Mouse (Mus musculus): ENCODE results near the gene Nisch. TPM values are rescaled to one million over a fixed set of nuclear protein-coding genes. Genes with fewer than 3 reads are reported as not detected.

Gene Nisch
- polyA plus RNA-seq, 1 experiment from 2014 or later, result 298 TPM

- 0 out of 2 replicates have a peak overlapping the region, but pooled peaks have one; percentile 12 for H3K27ac ChIP-seq
- H3K9ac ChIP-seq, result no peak overlapping the region
- no peak overlapping the region for H3K4me3 ChIP-seq
- peaks cover 12% of the 10 kb centered on the region; the same call in 1 of the 2 replicates for H3K4me1 ChIP-seq
- H3K9me3 ChIP-seq (replicated peaks), result no peaks in the 10 kb centered on the region
- WGBS, result 74% methylated on average over 16 of the region's 16 CpGs
- no peak overlapping the region for H3K4me2 ChIP-seq
- no peaks in the 10 kb centered on the region for H3K27me3 ChIP-seq
- no peak for ATAC-seq
- peaks cover 84% of the 10 kb centered on the region for H3K36me3 ChIP-seq (ENCODE audit: poor library complexity, severe bottlenecking)
Measured at GRCm38 (mm10) chr14:31197547-31198516, 18.9 kb downstream of the Nisch start.

DNA sequence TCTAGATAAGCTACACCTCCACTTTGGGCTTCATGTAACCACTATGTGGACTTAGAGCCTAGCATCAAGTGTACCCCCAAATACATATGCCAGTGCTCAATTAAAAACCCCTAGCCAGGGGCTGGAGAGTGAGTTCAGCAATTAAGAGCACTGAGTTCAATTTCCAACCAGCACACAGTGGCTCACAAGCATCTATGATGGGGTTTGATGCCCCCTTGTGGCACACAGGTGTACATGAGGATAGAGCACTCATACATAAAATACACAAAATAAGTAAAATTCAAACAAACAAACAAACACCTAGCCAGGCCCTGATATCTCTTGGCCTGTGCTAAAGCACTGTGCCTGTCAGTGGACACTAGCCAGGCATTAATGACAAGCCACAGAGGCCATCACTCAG lies 20.8 kb downstream of the Nisch start:
- H3K4me2 ChIP-seq, result no peak overlapping the region
- peaks cover 84% of the 10 kb centered on the region for H3K36me3 ChIP-seq (ENCODE audit: poor library complexity, severe bottlenecking)
- H3K9ac ChIP-seq, result no peak overlapping the region
- no peak overlapping the region for H3K27ac ChIP-seq
- ATAC-seq, result no peak
- H3K9me3 ChIP-seq (replicated peaks), result no peaks in the 10 kb centered on the region
- no peak overlapping the region for H3K4me3 ChIP-seq
- H3K27me3 ChIP-seq, result no peaks in the 10 kb centered on the region
- H3K4me1 ChIP-seq, result peaks cover 12% of the 10 kb centered on the region; the same call in 1 of the 2 replicates

- Histone ChIP-seq H3K27me3 (no peaks in the 10 kb centered on the region), H3K9ac (no peak overlapping the region), H3K9me3 (replicated peaks) (no peaks in the 10 kb centered on the region), H3K36me3 (ENCODE audit: poor library complexity, severe bottlenecking) (peaks cover 84% of the 10 kb centered on the region), H3K27ac (no peak overlapping the region), H3K4me1 (peaks cover 12% of the 10 kb centered on the region; the same call in 1 of the 2 replicates), H3K4me2 (no peak overlapping the region), H3K4me3 (no peak overlapping the region)
- no peak for ATAC-seq
- WGBS, result 98% methylated on average over 4 of the region's 4 CpGs
Measured at GRCm38 (mm10) chr14:31195521-31195920, 21.2 kb downstream of the Nisch start.

- WGBS, result 88% methylated on average over 14 of the region's 14 CpGs
- Histone ChIP-seq H3K9me3 (replicated peaks) (no peaks in the 10 kb centered on the region), H3K27me3 (no peaks in the 10 kb centered on the region), H3K36me3 (ENCODE audit: poor library complexity, severe bottlenecking) (peaks cover 84% of the 10 kb centered on the region), H3K4me1 (peaks cover 12% of the 10 kb centered on the region; the same call in 1 of the 2 replicates), H3K9ac (no peak overlapping the region), H3K4me2 (no peak overlapping the region), H3K4me3 (no peak overlapping the region), H3K27ac (no peak overlapping the region)
- ATAC-seq, result no peak
Measured at GRCm38 (mm10) chr14:31194891-31195513, 21.7 kb downstream of the Nisch start.

DNA sequence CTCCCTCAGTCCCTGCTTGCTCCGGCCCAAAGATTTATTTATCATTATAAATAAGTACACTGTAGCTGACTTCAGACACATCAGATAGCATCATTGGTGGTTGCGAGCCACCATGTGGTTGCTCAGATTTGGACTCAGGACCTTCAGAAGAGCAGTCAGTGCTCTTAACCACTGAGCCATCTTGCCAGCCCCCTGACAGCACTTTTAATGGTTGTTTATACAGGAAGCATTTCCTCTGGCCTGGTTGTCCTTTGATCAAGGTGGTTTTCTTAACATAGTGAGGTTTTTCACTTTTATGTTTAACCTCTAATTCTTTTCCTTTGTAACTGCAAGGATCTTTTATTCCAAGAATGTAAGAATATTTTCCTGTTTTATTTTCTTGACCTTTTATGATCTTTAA lies 22.3 kb downstream of the Nisch start:
- Histone ChIP-seq H3K27me3 (no peaks in the 10 kb centered on the region), H3K4me1 (peaks cover 12% of the 10 kb centered on the region; the same call in 1 of the 2 replicates), H3K27ac (no peak overlapping the region), H3K36me3 (ENCODE audit: poor library complexity, severe bottlenecking) (peaks cover 84% of the 10 kb centered on the region), H3K4me2 (no peak overlapping the region), H3K9me3 (replicated peaks) (no peaks in the 10 kb centered on the region), H3K4me3 (no peak overlapping the region), H3K9ac (no peak overlapping the region)
- 98% methylated on average over 2 of the region's 2 CpGs for WGBS
- ATAC-seq, result no peak

- Histone ChIP-seq H3K9me3 (replicated peaks) (no peaks in the 10 kb centered on the region), H3K4me2 (no peak overlapping the region), H3K4me3 (no peak overlapping the region), H3K36me3 (ENCODE audit: poor library complexity, severe bottlenecking) (peaks cover 84% of the 10 kb centered on the region), H3K27ac (no peak overlapping the region; the same call in 1 of the 2 replicates), H3K9ac (no peak overlapping the region), H3K4me1 (peaks cover 12% of the 10 kb centered on the region; the same call in 1 of the 2 replicates), H3K27me3 (no peaks in the 10 kb centered on the region)
- no peak for ATAC-seq
- WGBS, result 75% methylated on average over 7 of the region's 7 CpGs
Measured at GRCm38 (mm10) chr14:31193791-31194190, 23.0 kb downstream of the Nisch start.

GRCm38 (mm10) chr14:31191936-31192335 lies 24.8 kb downstream of the Nisch start:
- Histone ChIP-seq H3K9me3 (replicated peaks) (no peaks in the 10 kb centered on the region), H3K4me2 (no peak overlapping the region), H3K36me3 (ENCODE audit: poor library complexity, severe bottlenecking) (peaks cover 87% of the 10 kb centered on the region), H3K9ac (no peak overlapping the region), H3K4me3 (no peak overlapping the region), H3K27ac (no peak overlapping the region), H3K4me1 (0 out of 2 replicates have a peak, but pooled peaks cover 3% of the 10 kb centered on the region), H3K27me3 (no peaks in the 10 kb centered on the region)
- WGBS, result 79% methylated on average over 2 of the region's 2 CpGs
- ATAC-seq, result no peak

DNA sequence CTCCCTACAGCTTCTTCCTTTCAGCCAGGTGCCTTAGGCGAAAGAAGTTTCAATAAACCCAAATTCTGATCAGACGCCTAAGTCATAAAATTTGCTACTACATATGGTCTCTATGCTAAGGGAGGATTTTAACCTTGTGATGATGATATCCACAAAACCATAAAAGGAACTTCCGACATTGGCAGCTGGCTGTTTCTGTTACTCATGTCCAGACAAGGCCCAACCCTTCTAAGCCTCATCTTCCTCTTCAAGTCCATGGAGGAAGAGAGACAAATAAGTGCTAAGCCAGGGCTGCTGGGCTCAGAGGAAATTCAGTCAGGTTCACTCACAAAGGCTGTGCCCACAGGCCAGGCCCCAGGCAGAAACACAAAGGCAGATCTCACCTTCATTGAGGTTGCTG lies 27.4 kb downstream of the Nisch start:
- H3K4me3 ChIP-seq, result no peak overlapping the region
- no peaks in the 10 kb centered on the region for H3K9me3 ChIP-seq (replicated peaks)
- H3K9ac ChIP-seq, result no peak overlapping the region
- ATAC-seq, result no peak
- 94% methylated on average over 3 of the region's 3 CpGs for WGBS
- H3K27ac ChIP-seq, result no peak overlapping the region
- H3K4me2 ChIP-seq, result no peak overlapping the region
- peaks cover 100% of the 10 kb centered on the region for H3K36me3 ChIP-seq (ENCODE audit: poor library complexity, severe bottlenecking)
- H3K27me3 ChIP-seq, result no peaks in the 10 kb centered on the region
- H3K4me1 ChIP-seq, result no peaks in the 10 kb centered on the region

GRCm38 (mm10) chr14:31188771-31189181 lies 28.0 kb downstream of the Nisch start:
- no peak overlapping the region for H3K4me2 ChIP-seq
- no peak for ATAC-seq
- H3K27me3 ChIP-seq, result no peaks in the 10 kb centered on the region
- H3K4me1 ChIP-seq, result no peaks in the 10 kb centered on the region
- H3K4me3 ChIP-seq, result no peak overlapping the region
- WGBS, result 62% methylated on average over 6 of the region's 6 CpGs
- no peak overlapping the region for H3K9ac ChIP-seq
- peaks cover 100% of the 10 kb centered on the region for H3K36me3 ChIP-seq (ENCODE audit: poor library complexity, severe bottlenecking)
- no peaks in the 10 kb centered on the region for H3K9me3 ChIP-seq (replicated peaks)
- no peak overlapping the region for H3K27ac ChIP-seq

- Histone ChIP-seq H3K4me2 (no peak overlapping the region), H3K27ac (no peak overlapping the region), H3K36me3 (ENCODE audit: poor library complexity, severe bottlenecking) (peaks cover 100% of the 10 kb centered on the region), H3K9ac (no peak overlapping the region), H3K4me3 (no peak overlapping the region), H3K9me3 (replicated peaks) (no peaks in the 10 kb centered on the region), H3K4me1 (no peaks in the 10 kb centered on the region), H3K27me3 (no peaks in the 10 kb centered on the region)
- ATAC-seq, result no peak
- WGBS, result 88% methylated on average over 4 of the region's 4 CpGs
Measured at GRCm38 (mm10) chr14:31186656-31187055, 30.1 kb downstream of the Nisch start.

GRCm38 (mm10) chr14:31184195-31184594 lies 32.6 kb downstream of the Nisch start:
- no peaks in the 10 kb centered on the region for H3K27me3 ChIP-seq
- no peak overlapping the region for H3K27ac ChIP-seq
- no peaks in the 10 kb centered on the region for H3K4me1 ChIP-seq
- no peak for ATAC-seq
- H3K9ac ChIP-seq, result no peak overlapping the region
- no peaks in the 10 kb centered on the region for H3K9me3 ChIP-seq (replicated peaks)
- H3K36me3 ChIP-seq (ENCODE audit: poor library complexity, severe bottlenecking), result peaks cover 100% of the 10 kb centered on the region
- 93% methylated on average over 12 of the region's 12 CpGs for WGBS
- H3K4me3 ChIP-seq, result no peak overlapping the region
- H3K4me2 ChIP-seq, result no peak overlapping the region

- no peak overlapping the region for H3K9ac ChIP-seq
- no peaks in the 10 kb centered on the region for H3K4me1 ChIP-seq
- H3K4me2 ChIP-seq, result no peak overlapping the region
- no peaks in the 10 kb centered on the region for H3K9me3 ChIP-seq (replicated peaks)
- no peak overlapping the region for H3K27ac ChIP-seq
- ATAC-seq, result no peak
- no peak overlapping the region for H3K4me3 ChIP-seq
- H3K27me3 ChIP-seq, result no peaks in the 10 kb centered on the region
- H3K36me3 ChIP-seq (ENCODE audit: poor library complexity, severe bottlenecking), result peaks cover 100% of the 10 kb centered on the region
- 89% methylated on average over 5 of the region's 5 CpGs for WGBS
Measured at GRCm38 (mm10) chr14:31183541-31183940, 33.2 kb downstream of the Nisch start.

Measured in forebrain, embryonic 13.5 days (tissue).